Mouse (Mus musculus) midbrain, postnatal 0 days (tissue): Measurements from ENCODE around the gene Dand5. TPM values are rescaled to one million over a fixed set of nuclear protein-coding genes. Genes with fewer than 3 reads are reported as not detected.
A peak's percentile ranks its signal among the peaks of the same experiment; 100 is the strongest.

Experiments
- ATAC-seq: fragments of 200-750 bp; cut with Nextera tagmentation; 2 replicates; pipeline ENCODE4 v1.8.0; 2017; ENCODE audit warnings: moderate number of reproducible peaks, mild to moderate bottlenecking, moderate TSS enrichment, moderate library complexity; ENCODE audit not compliant: low FRiP score
- DNase-seq: peaks from one replicate; pipeline ENCODE4 v3.0.0-alpha.2; 2015; ENCODE audit warnings: low spot score
- H3K27ac ChIP-seq: fragments of 300-500 bp; sonication (generic); 2 replicates; pipeline ENCODE4 v1.5.1; 2014; ENCODE audit warnings: low read depth, mild to moderate bottlenecking, low read length, mixed read lengths
- H3K27me3 ChIP-seq: fragments of 300-500 bp; sonication (generic); 2 replicates; pipeline ENCODE4 v1.6.1; 2014; ENCODE audit warnings: low read length, control low read depth, mixed read lengths; ENCODE audit not compliant: insufficient read depth
- H3K36me3 ChIP-seq: fragments of 300-500 bp; sonication (generic); 2 replicates; pipeline ENCODE4 v1.6.1; 2014; ENCODE audit warnings: low read length, control low read depth, mixed read lengths; ENCODE audit not compliant: insufficient read depth
- H3K4me1 ChIP-seq: fragments of 300-500 bp; sonication (generic); 2 replicates; pipeline ENCODE4 v1.6.1; 2014; ENCODE audit warnings: mild to moderate bottlenecking, control low read depth, antibody characterized with exemption, low read length, mixed read lengths; ENCODE audit not compliant: insufficient read depth
- H3K4me2 ChIP-seq: fragments of 300-500 bp; sonication (generic); 2 replicates; pipeline ENCODE4 v1.6.1; 2014; ENCODE audit warnings: low read depth, mild to moderate bottlenecking, low read length, mixed read lengths; ENCODE audit not compliant: poor library complexity, severe bottlenecking
- H3K4me3 ChIP-seq: fragments of 300-500 bp; sonication (generic); 2 replicates; pipeline ENCODE4 v1.5.1; 2014; ENCODE audit warnings: low read depth, mild to moderate bottlenecking, low read length, moderate library complexity
- H3K9ac ChIP-seq: fragments of 300-500 bp; sonication (generic); replicated peaks from 2 replicates; pipeline ENCODE4 v1.6.1; 2014; ENCODE audit warnings: mild to moderate bottlenecking, low read length, moderate library complexity, mixed read lengths; ENCODE audit not compliant: poor library complexity, severe bottlenecking
- H3K9me3 ChIP-seq: fragments of 300-500 bp; sonication (generic); 2 replicates; pipeline ENCODE4 v1.6.1; 2016; ENCODE audit warnings: low read length, control low read depth
- CTCF ChIP-seq: IDR thresholded peaks from 2 replicates; pipeline ENCODE4 v1.5.1; 2016; ENCODE audit warnings: antibody characterized with exemption, mild to moderate bottlenecking
- WGBS: fragments of 180-500 bp; shearing (Covaris S2); extraction: QIAGEN DNeasy Blood & Tissue Kit; methylation state at CpG from one replicate; pipeline ENCODE4 v1.1.7; 2014; 5-methylcytosine and 5-hydroxymethylcytosine counted together
- microRNA-seq: library from miRNA; unstranded; fragments of <30 nt; microRNA quantifications from one replicate; pipeline ENCODE4, GENCODE M21; 2016; ENCODE audit warnings: borderline number of aligned reads
- polyA plus RNA-seq: library from polyadenylated mRNA; unstranded; fragments of >200 nt; fragmentation: Nextera tagmentation; extraction: Ambion mirVana; gene quantifications from 2 replicates; pipeline ENCODE4 v1.2.1, GENCODE M21; 2015
- total RNA-seq: library from RNA; depleted of rRNA; stranded (reverse); fragments of >200 nt; gene quantifications from 2 replicates; pipeline ENCODE4 v1.2.3, GENCODE M21; 2014; rRNA removed

Dand5 gene
- total and polyA plus RNA-seq, 2 experiments from 2014 or later = 7.6 to 12.6 TPM

- no peaks in the 10 kb centered on the region for H3K9me3 ChIP-seq
- H3K27ac ChIP-seq = no peak overlapping the region
- H3K36me3 ChIP-seq = no peaks in the 10 kb centered on the region
- H3K27me3 ChIP-seq = 0 out of 2 replicates have a peak, but pooled peaks cover 19% of the 10 kb centered on the region
- 92% methylated on average over 14 of the region's 14 CpGs for WGBS
- H3K4me1 ChIP-seq = peaks cover 7% of the 10 kb centered on the region; the same call in 1 of the 2 replicates
- peak overlapping the region; percentile 54; the same call in 1 of the 2 replicates for H3K4me2 ChIP-seq
- no peak for TF ChIP-seq CTCF
- no peak for ATAC-seq
- no peak for DNase-seq
- no peak overlapping the region for H3K9ac ChIP-seq
- no peak overlapping the region for H3K4me3 ChIP-seq
Measured at GRCm38 (mm10) chr8:84768343-84769095, 54.1 kb downstream of the Dand5 start.

DNA sequence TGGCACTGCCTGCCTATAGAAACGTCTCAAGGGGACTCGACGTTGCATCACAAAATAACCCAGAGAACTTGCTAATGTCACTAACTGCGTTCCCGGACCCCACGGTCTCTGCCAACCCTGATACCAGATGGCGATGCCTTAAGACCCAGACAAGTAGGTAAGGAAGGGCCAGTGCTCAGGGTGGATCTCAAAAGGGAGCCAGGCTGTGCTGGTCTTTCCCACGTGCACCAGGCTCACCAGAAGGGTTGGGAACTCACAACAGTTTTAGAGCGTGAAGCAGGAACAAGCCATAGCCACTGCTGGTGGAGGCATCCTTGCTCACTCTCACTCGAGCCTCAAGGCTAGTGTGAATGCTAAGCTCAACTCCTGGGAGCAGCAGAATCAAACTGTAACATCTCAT lies 55.4 kb downstream of the Dand5 start:
- H3K4me3 ChIP-seq = no peak overlapping the region
- WGBS = 80% methylated on average over 10 of the region's 10 CpGs
- H3K27me3 ChIP-seq = 0 out of 2 replicates have a peak, but pooled peaks cover 19% of the 10 kb centered on the region
- no peak for ATAC-seq
- no peak overlapping the region for H3K4me2 ChIP-seq
- H3K9ac ChIP-seq = no peak overlapping the region
- no peak overlapping the region for H3K27ac ChIP-seq
- H3K36me3 ChIP-seq = no peaks in the 10 kb centered on the region
- TF ChIP-seq CTCF = no peak
- no peak for DNase-seq
- H3K4me1 ChIP-seq = peaks cover 7% of the 10 kb centered on the region; the same call in 1 of the 2 replicates
- H3K9me3 ChIP-seq = no peaks in the 10 kb centered on the region

DNA sequence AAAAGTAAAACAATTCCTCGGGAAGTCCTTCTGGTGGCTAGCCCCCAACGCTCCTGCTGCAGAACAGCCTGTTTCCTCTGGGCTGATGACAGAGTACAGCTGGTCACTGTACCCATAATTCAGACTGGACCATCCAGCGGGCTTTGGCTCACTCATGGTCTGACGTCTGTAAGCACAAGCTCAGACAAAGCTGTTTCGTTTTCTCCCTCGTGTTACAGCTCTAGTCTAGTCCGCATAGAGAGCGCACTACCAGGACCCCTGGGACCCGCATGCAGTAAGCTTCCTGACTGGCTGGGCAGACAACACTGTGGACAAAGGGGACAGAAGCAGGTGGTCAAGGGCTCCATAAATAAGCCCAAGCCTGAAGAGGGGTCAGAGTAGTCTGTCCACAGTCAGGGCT lies 56.2 kb downstream of the Dand5 start:
- no peak for TF ChIP-seq CTCF
- Histone ChIP-seq H3K9me3 (no peaks in the 10 kb centered on the region), H3K36me3 (no peaks in the 10 kb centered on the region), H3K9ac (no peak overlapping the region), H3K27ac (0 out of 2 replicates have a peak overlapping the region, but pooled peaks have one; percentile 18), H3K27me3 (0 out of 2 replicates have a peak, but pooled peaks cover 16% of the 10 kb centered on the region), H3K4me2 (0 out of 2 replicates have a peak overlapping the region, but pooled peaks have one; percentile 15), H3K4me1 (peaks cover 7% of the 10 kb centered on the region; the same call in 1 of the 2 replicates), H3K4me3 (no peak overlapping the region)
- WGBS = 50% methylated on average over 9 of the region's 9 CpGs
- no peak for ATAC-seq
- DNase-seq = no peak

DNA sequence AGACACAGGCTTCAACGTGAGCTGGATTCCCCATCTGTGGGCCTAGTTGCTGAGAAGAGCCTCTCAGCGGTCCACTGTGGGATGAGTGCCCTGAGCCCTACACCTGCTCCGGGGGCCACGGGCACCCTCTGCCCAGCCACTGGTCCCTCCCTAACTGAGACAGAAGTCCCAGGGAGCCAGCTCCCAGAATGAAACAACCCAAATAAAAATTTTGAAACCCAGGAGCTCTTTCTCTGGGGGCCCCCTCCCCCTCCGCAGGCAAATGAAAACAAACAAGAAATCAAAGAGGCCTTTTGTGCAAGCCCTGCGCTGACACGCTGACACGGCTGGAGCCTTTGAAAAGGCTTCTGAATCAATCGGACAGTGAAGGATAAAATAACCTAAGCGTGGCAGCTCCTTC lies 57.0 kb downstream of the Dand5 start:
- Histone ChIP-seq H3K36me3 (no peaks in the 10 kb centered on the region), H3K4me3 (no peak overlapping the region; the same call in 1 of the 2 replicates), H3K4me1 (peaks cover 7% of the 10 kb centered on the region; the same call in 1 of the 2 replicates), H3K27ac (0 out of 2 replicates have a peak overlapping the region, but pooled peaks have one; percentile 18), H3K9me3 (no peaks in the 10 kb centered on the region), H3K4me2 (peak overlapping the region; percentile 24; the same call in 1 of the 2 replicates), H3K27me3 (0 out of 2 replicates have a peak, but pooled peaks cover 11% of the 10 kb centered on the region), H3K9ac (no peak overlapping the region)
- WGBS = 10% methylated on average over 10 of the region's 10 CpGs
- ATAC-seq = no peak
- no peak for TF ChIP-seq CTCF
- no peak for DNase-seq

Small RNA genes within 50 kb of the gene (microRNA-seq; reads per million reads assigned to microRNA genes)
- 2.7 reads per million for gene Mir7069

Other genes with a start within 250 kb of the Dand5 start
- gene Ier2, start 160.0 kb downstream of the Dand5 start, total RNA-seq = 3.9 and 4.3 TPM in 2 replicates
- 12.8 and 14.7 TPM in 2 replicates for gene Ier2, start 160.0 kb downstream of the Dand5 start, polyA plus RNA-seq
- gene Trmt1, start 136.5 kb downstream of the Dand5 start, total RNA-seq = 88.5 and 99.5 TPM in 2 replicates
- gene Trmt1, start 136.5 kb downstream of the Dand5 start, polyA plus RNA-seq = 74.2 and 75.0 TPM in 2 replicates
- gene Nacc1, start 135.0 kb downstream of the Dand5 start, total RNA-seq = 87.2 and 102 TPM in 2 replicates
- gene Nacc1, start 135.0 kb downstream of the Dand5 start, polyA plus RNA-seq = 13.7 and 13.8 TPM in 2 replicates
- gene Lyl1, start 121.4 kb downstream of the Dand5 start, total RNA-seq = 4.6 and 4.8 TPM in 2 replicates
- gene Lyl1, start 121.4 kb downstream of the Dand5 start, polyA plus RNA-seq = 2.0 and 2.8 TPM in 2 replicates
- not detected in 2 replicates for gene G430095P16Rik, start 99.8 kb downstream of the Dand5 start, total RNA-seq
- gene G430095P16Rik, start 99.8 kb downstream of the Dand5 start, polyA plus RNA-seq = 0.39 and 0.71 TPM in 2 replicates
- gene Nfix, start 22.5 kb downstream of the Dand5 start, total RNA-seq = 40.1 and 62.5 TPM in 2 replicates
- 41.7 and 53.7 TPM in 2 replicates for gene Nfix, start 22.5 kb downstream of the Dand5 start, polyA plus RNA-seq
- 27.5 and 28.2 TPM in 2 replicates for gene Gadd45gip1, start 8.7 kb upstream of the Dand5 start, total RNA-seq
- 42.9 and 45.1 TPM in 2 replicates for gene Gadd45gip1, start 8.7 kb upstream of the Dand5 start, polyA plus RNA-seq
- gene Rad23a, start 17.8 kb upstream of the Dand5 start, total RNA-seq = 43.8 and 57.5 TPM in 2 replicates
- 83.5 and 88.3 TPM in 2 replicates for gene Rad23a, start 17.8 kb upstream of the Dand5 start, polyA plus RNA-seq
- gene Calr, start 24.1 kb upstream of the Dand5 start, total RNA-seq = 369 and 436 TPM in 2 replicates
- gene Calr, start 24.1 kb upstream of the Dand5 start, polyA plus RNA-seq = 444 and 445 TPM in 2 replicates
- 74.8 and 84.6 TPM in 2 replicates for gene Farsa, start 34.2 kb upstream of the Dand5 start, total RNA-seq
- 92.7 and 103 TPM in 2 replicates for gene Farsa, start 34.2 kb upstream of the Dand5 start, polyA plus RNA-seq
- 29.5 and 31.7 TPM in 2 replicates for gene Syce2, start 49.3 kb upstream of the Dand5 start, total RNA-seq
- gene Syce2, start 49.3 kb upstream of the Dand5 start, polyA plus RNA-seq = 56.2 and 61.4 TPM in 2 replicates
- 22.1 and 30.5 TPM in 2 replicates for gene Gcdh, start 71.1 kb upstream of the Dand5 start, total RNA-seq
- gene Gcdh, start 71.1 kb upstream of the Dand5 start, polyA plus RNA-seq = 33.2 and 35.3 TPM in 2 replicates
- 0.52 TPM in 1 of 2 replicates, not detected in the other for gene Klf1, start 79.1 kb upstream of the Dand5 start, total RNA-seq
- 0.36 and 0.52 TPM in 2 replicates for gene Klf1, start 79.1 kb upstream of the Dand5 start, polyA plus RNA-seq
- 4.3 and 5.7 TPM in 2 replicates for gene Dnase2a, start 85.7 kb upstream of the Dand5 start, total RNA-seq
- gene Dnase2a, start 85.7 kb upstream of the Dand5 start, polyA plus RNA-seq = 6.7 and 8.2 TPM in 2 replicates
- gene Mast1, start 114.5 kb upstream of the Dand5 start, total RNA-seq = 85.9 and 92.0 TPM in 2 replicates
- gene Mast1, start 114.5 kb upstream of the Dand5 start, polyA plus RNA-seq = 79.8 and 89.0 TPM in 2 replicates
- gene Rtbdn, start 124.2 kb upstream of the Dand5 start, total RNA-seq = 4.5 and 6.2 TPM in 2 replicates
- 4.8 and 5.3 TPM in 2 replicates for gene Rtbdn, start 124.2 kb upstream of the Dand5 start, polyA plus RNA-seq
- gene Gm49661, start 146.6 kb upstream of the Dand5 start, total RNA-seq = not detected in 2 replicates
- not detected in 2 replicates for gene Gm49661, start 146.6 kb upstream of the Dand5 start, polyA plus RNA-seq
- gene Prdx2, start 146.8 kb upstream of the Dand5 start, total RNA-seq = 720 and 802 TPM in 2 replicates
- gene Prdx2, start 146.8 kb upstream of the Dand5 start, polyA plus RNA-seq = 904 and 934 TPM in 2 replicates
- 40.5 and 48.9 TPM in 2 replicates for gene Rnaseh2a, start 146.9 kb upstream of the Dand5 start, total RNA-seq
- 36.5 and 39.7 TPM in 2 replicates for gene Rnaseh2a, start 146.9 kb upstream of the Dand5 start, polyA plus RNA-seq
- gene Junb, start 155.9 kb upstream of the Dand5 start, total RNA-seq = 11.3 and 15.9 TPM in 2 replicates
- gene Junb, start 155.9 kb upstream of the Dand5 start, polyA plus RNA-seq = 5.3 and 6.1 TPM in 2 replicates
- 21.4 and 32.5 TPM in 2 replicates for gene Hook2, start 167.8 kb upstream of the Dand5 start, total RNA-seq
- gene Hook2, start 167.8 kb upstream of the Dand5 start, polyA plus RNA-seq = 40.1 and 41.3 TPM in 2 replicates
- gene Best2, start 191.7 kb upstream of the Dand5 start, total RNA-seq = 0.47 TPM in 1 of 2 replicates, not detected in the other
- 0.15 and 0.27 TPM in 2 replicates for gene Best2, start 191.7 kb upstream of the Dand5 start, polyA plus RNA-seq
- gene Asna1, start 202.5 kb upstream of the Dand5 start, total RNA-seq = 123 and 172 TPM in 2 replicates
- gene Asna1, start 202.5 kb upstream of the Dand5 start, polyA plus RNA-seq = 137 and 151 TPM in 2 replicates
- 266 and 292 TPM in 2 replicates for gene Trir, start 204.0 kb upstream of the Dand5 start, total RNA-seq
- gene Trir, start 204.0 kb upstream of the Dand5 start, polyA plus RNA-seq = 144 and 145 TPM in 2 replicates
- gene Tnpo2, start 214.1 kb upstream of the Dand5 start, total RNA-seq = 173 and 174 TPM in 2 replicates
- 53.5 and 53.7 TPM in 2 replicates for gene Tnpo2, start 214.1 kb upstream of the Dand5 start, polyA plus RNA-seq
- 113 and 120 TPM in 2 replicates for gene Fbxw9, start 237.2 kb upstream of the Dand5 start, total RNA-seq
- 92.1 and 97.1 TPM in 2 replicates for gene Fbxw9, start 237.2 kb upstream of the Dand5 start, polyA plus RNA-seq
- not detected in 2 replicates for gene Gm5741, start 245.2 kb upstream of the Dand5 start, total RNA-seq
- 2.2 TPM in 1 of 2 replicates, not detected in the other for gene Gm5741, start 245.2 kb upstream of the Dand5 start, polyA plus RNA-seq
- 66.3 and 77.1 TPM in 2 replicates for gene Dhps, start 248.9 kb upstream of the Dand5 start, total RNA-seq
- 128 and 129 TPM in 2 replicates for gene Dhps, start 248.9 kb upstream of the Dand5 start, polyA plus RNA-seq